Mouse (Mus musculus) heart, embryonic 11.5 days (tissue): ENCODE results near the gene Thpo. TPM values are rescaled to one million over a fixed set of nuclear protein-coding genes. Genes with fewer than 3 reads are reported as not detected.
A peak's percentile ranks its signal among the peaks of the same experiment; 100 is the strongest.

Experiments used
- ATAC-seq: fragments of 200-750 bp; cut with Nextera tagmentation; replicated peaks from 2 replicates; pipeline ENCODE4 v1.8.0; 2017; ENCODE audit warnings: moderate library complexity; ENCODE audit not compliant: insufficient number of reproducible peaks, low FRiP score, low TSS enrichment
- H3K27ac ChIP-seq: fragments of 300-500 bp; sonication (generic); 2 replicates; pipeline ENCODE4 v1.5.1; 2014; ENCODE audit warnings: mild to moderate bottlenecking, low read depth, low read length
- H3K27me3 ChIP-seq: fragments of 300-500 bp; sonication (generic); 2 replicates; pipeline ENCODE4 v1.6.1; 2014; ENCODE audit warnings: mild to moderate bottlenecking, low read length, mixed read lengths; ENCODE audit not compliant: control insufficient read depth, insufficient read depth
- H3K36me3 ChIP-seq: fragments of 300-500 bp; sonication (generic); 2 replicates; pipeline ENCODE4 v1.6.1; 2014; ENCODE audit warnings: mild to moderate bottlenecking, low read length, moderate library complexity, mixed read lengths; ENCODE audit not compliant: control insufficient read depth, insufficient read depth
- H3K4me1 ChIP-seq: fragments of 300-500 bp; sonication (generic); 2 replicates; pipeline ENCODE4 v1.6.1; 2014; ENCODE audit warnings: low read length; ENCODE audit not compliant: control insufficient read depth, insufficient read depth
- H3K4me2 ChIP-seq: fragments of 300-500 bp; sonication (generic); 2 replicates; pipeline ENCODE4 v1.6.1; 2014; ENCODE audit warnings: mild to moderate bottlenecking, moderate library complexity
- H3K4me3 ChIP-seq: fragments of 300-500 bp; sonication (generic); 2 replicates; pipeline ENCODE4 v1.5.1; 2014; ENCODE audit warnings: low read depth, low read length
- H3K9ac ChIP-seq: fragments of 300-500 bp; sonication (generic); 2 replicates; pipeline ENCODE4 v1.6.1; 2014; ENCODE audit warnings: mild to moderate bottlenecking, low read depth, low read length, moderate library complexity
- H3K9me3 ChIP-seq: fragments of 300-500 bp; sonication (generic); replicated peaks from 2 replicates; pipeline ENCODE4 v1.6.1; 2016; ENCODE audit warnings: low read length; ENCODE audit not compliant: control insufficient read depth
- WGBS: fragments of 180-500 bp; shearing (Covaris S2); extraction: QIAGEN DNeasy Blood & Tissue Kit; methylation state at CpG from one replicate; pipeline ENCODE4 v1.1.7; 2014; ENCODE audit not compliant: insufficient replicate concordance; 5-methylcytosine and 5-hydroxymethylcytosine counted together
- polyA plus RNA-seq: library from polyadenylated mRNA; unstranded; fragments of >200 nt; fragmentation: Nextera tagmentation; extraction: Ambion mirVana; gene quantifications from 2 replicates; pipeline ENCODE4 v1.2.1, GENCODE M21; 2014

Thpo gene
- polyA plus RNA-seq, 1 experiment from 2014 or later: 0.49 TPM

DNA sequence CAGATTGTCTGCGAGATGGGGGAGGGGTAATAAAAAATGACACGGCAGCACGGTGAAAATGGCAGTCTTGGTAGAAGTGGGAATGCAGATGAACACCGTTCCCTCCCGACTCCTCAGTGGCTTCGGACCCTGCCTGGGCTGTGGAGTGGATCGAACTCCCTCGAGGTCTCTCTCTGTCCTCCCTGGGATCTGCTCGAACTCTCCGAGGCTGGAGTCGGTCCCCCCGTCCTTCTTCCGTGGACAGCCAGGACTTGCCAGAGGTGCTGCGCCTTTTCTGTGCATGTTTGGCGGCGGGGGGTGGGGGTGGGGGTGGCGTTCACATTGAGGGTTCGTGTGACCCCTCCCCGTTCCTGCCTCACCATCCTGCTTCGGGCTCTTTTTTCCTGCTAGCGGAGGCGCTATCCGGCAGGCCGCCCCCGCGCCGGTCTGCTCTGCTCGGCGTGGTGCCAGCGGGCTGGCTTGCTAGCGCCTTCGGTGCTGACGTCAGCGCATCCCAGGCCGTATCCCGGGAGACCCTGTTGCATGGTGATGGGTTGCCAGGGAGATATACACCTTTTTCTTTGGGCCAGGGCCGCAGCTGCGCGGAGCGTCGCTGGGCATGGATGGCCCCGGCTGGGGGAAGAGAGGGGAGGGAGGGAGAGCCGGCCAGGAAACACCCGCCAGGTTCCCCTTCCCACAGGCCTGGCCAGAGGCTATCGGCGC is 38.5 kb downstream of the Thpo start:
- WGBS: 3% methylated on average over 46 of the region's 46 CpGs
- H3K27ac ChIP-seq: no peak overlapping the region
- peak overlapping the region; percentile 59 for H3K9ac ChIP-seq
- peak; percentile 51 for ATAC-seq
- no peaks in the 10 kb centered on the region for H3K9me3 ChIP-seq
- H3K4me1 ChIP-seq: peaks cover 15% of the 10 kb centered on the region; the same call in 1 of the 2 replicates
- peak overlapping the region; percentile 34 for H3K4me3 ChIP-seq
- peak overlapping the region; percentile 65 for H3K4me2 ChIP-seq
- H3K27me3 ChIP-seq: peaks cover 17% of the 10 kb centered on the region; the same call in 1 of the 2 replicates
- H3K36me3 ChIP-seq: peaks cover 5% of the 10 kb centered on the region

DNA sequence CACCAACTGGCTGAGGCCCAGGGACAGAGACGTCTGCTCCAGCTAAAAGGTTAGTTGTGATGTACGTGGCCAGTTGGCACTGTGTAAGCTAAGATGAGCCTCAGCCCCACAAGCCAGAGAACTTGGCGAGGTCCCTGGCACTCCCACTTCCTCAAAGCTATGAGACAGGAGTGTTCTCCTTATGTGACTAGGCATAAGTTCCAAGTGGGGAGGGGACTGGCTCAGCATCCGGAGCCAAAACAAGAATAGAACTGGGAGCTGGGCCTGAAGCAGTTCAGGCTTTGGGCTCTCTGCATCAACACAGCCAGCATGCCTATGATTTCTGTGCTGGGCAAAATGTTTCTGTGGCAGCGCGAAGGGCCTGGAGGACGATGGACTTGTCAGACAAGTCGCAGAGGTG is 39.5 kb downstream of the Thpo start:
- no peak for ATAC-seq
- Histone ChIP-seq H3K4me1 (peaks cover 15% of the 10 kb centered on the region; the same call in 1 of the 2 replicates), H3K9ac (no peak overlapping the region), H3K27ac (no peak overlapping the region), H3K4me2 (no peak overlapping the region), H3K27me3 (peaks cover 17% of the 10 kb centered on the region; the same call in 1 of the 2 replicates), H3K36me3 (peaks cover 13% of the 10 kb centered on the region), H3K4me3 (no peak overlapping the region), H3K9me3 (no peaks in the 10 kb centered on the region)
- 73% methylated on average over 8 of the region's 8 CpGs for WGBS

DNA sequence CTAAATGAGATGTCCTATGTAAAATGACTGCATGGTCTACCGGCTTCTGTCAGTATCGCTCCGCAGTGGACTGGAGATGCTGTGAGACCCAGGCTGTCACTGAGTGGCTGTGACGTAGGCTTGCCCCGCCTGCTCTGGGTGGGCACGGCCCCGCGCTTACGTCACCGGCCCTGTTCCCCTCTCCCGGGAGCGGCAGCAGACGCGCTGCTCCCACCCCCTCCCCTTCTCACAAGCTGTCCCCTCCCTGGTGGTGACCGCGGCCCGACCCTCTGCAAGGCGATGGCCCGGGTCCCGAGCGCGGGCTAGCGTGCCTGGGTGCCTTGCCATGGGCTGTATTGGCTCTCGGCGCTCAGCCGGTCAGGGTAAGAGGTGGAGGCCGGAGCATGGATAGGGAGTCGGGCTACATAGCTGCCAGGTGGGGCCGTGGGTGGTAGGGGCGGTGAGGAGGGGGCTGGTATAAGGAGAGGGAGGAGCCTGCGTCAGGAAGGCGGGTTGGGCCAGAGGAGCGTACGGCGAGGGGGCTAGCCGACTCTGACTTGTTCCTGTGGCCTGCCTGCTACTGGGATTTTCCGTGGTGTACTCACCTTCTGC is 41.1 kb downstream of the Thpo start, which contains the start of gene Fam131a:
TSS of gene Fam131a (plus strand) at position 131 of the 591 bp plus-strand sequence.
- H3K9me3 ChIP-seq: no peaks in the 10 kb centered on the region
- peak within 1 kb of the TSS; percentile 65 for H3K4me3 ChIP-seq
- peaks cover 15% of the 10 kb centered on the region; the same call in 1 of the 2 replicates for H3K27me3 ChIP-seq
- H3K9ac ChIP-seq: peak within 1 kb of the TSS; percentile 85
- H3K4me2 ChIP-seq: peak within 1 kb of the TSS; percentile 86
- H3K36me3 ChIP-seq: peaks cover 25% of the 10 kb centered on the region
- under 1% methylated on average over 36 of the region's 37 CpGs for WGBS
- H3K27ac ChIP-seq: peak within 1 kb of the TSS; percentile 76
- H3K4me1 ChIP-seq: peaks cover 15% of the 10 kb centered on the region; the same call in 1 of the 2 replicates
- peak; percentile 90 for ATAC-seq

DNA sequence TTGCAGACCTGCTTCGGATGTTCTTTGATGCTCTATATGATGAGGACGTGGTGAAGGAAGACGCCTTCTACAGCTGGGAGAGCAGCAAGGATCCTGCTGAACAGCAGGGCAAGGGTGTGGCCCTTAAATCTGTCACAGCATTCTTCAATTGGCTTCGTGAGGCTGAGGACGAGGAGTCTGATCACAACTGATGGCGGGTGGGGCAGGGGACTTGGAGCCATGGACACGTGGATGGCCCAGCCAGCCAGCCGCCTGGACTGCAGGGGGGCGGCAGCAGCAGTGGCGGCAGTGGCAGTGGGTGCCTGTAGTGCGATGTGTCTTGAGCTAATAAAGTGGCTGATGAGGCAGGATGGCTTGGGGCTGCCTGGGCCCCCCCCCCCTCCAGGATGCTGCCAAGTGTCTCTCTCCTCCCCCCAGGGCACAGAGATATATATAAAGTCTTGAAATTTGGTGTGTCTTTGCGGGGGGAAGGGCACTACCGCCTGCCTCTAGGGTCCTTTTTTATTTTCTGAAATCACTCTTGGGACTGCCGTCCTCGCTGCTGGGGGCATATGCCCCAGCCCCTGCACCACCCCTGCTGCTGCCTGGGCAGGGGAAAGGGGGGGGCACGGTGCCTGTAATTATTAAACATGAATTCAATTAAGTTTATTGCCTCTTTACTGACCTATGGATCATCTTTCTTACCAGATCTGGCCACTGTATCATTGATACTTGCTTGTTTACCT is 41.9 kb downstream of the Thpo start:
- H3K4me1 ChIP-seq: peaks cover 15% of the 10 kb centered on the region; the same call in 1 of the 2 replicates
- H3K27me3 ChIP-seq: peaks cover 15% of the 10 kb centered on the region; the same call in 1 of the 2 replicates
- H3K4me2 ChIP-seq: peak overlapping the region; percentile 86
- H3K36me3 ChIP-seq: peaks cover 30% of the 10 kb centered on the region
- no peaks in the 10 kb centered on the region for H3K9me3 ChIP-seq
- no peak for ATAC-seq
- no peak overlapping the region for H3K27ac ChIP-seq
- H3K4me3 ChIP-seq: no peak overlapping the region
- WGBS: 46% methylated on average over 16 of the region's 16 CpGs
- H3K9ac ChIP-seq: no peak overlapping the region

DNA sequence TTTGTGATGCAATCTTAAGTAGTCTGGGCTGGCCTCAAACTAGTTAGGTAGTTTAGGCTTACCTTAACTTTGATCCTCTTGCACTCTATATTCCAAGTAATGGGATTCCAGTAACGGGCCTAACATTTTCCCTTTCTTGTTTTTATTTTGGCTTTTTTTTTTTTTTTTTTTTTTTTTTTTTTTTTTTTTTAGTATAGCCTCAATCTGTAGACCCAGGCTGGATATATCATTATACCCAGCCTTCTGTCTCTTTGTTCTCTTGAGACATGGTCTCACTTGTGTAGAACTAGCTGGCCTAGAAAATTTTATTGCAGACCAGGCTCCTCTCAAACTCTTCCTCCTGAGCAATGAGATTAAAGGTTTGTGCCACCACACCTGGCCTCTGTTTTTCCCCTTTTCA is 42.7 kb downstream of the Thpo start:
- Histone ChIP-seq H3K9ac (no peak overlapping the region), H3K27ac (no peak overlapping the region), H3K4me3 (no peak overlapping the region), H3K9me3 (no peaks in the 10 kb centered on the region), H3K4me1 (peaks cover 15% of the 10 kb centered on the region; the same call in 1 of the 2 replicates), H3K27me3 (peaks cover 13% of the 10 kb centered on the region; the same call in 1 of the 2 replicates), H3K4me2 (no peak overlapping the region), H3K36me3 (peaks cover 38% of the 10 kb centered on the region)
- no peak for ATAC-seq
- WGBS: 89% methylated on average over 1 of the region's 1 CpGs

DNA sequence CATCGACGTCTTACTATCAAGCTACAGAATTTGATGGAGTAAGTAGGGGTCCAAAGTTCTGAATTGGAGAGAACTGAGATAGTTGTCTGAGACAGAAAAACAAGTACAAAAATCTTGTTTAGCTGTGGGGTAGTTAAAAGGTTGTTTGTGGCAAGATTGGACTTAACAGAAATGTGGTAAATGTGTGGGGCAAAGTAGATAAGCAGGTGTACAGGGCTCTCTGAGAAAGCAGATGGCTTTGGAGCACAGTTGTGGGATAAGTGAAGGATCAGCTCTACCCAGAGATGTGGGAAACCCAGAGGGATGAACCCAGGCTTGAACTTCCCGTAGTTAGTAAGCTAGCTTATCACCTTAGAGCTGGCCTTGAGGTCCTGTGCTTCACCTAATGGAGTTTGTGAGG is 43.5 kb downstream of the Thpo start:
- Histone ChIP-seq H3K9ac (no peak overlapping the region), H3K36me3 (peaks cover 46% of the 10 kb centered on the region), H3K27me3 (peaks cover 9% of the 10 kb centered on the region; the same call in 1 of the 2 replicates), H3K9me3 (no peaks in the 10 kb centered on the region), H3K4me1 (peaks cover 12% of the 10 kb centered on the region; the same call in 1 of the 2 replicates), H3K4me2 (no peak overlapping the region), H3K27ac (no peak overlapping the region), H3K4me3 (no peak overlapping the region)
- 82% methylated on average over 3 of the region's 3 CpGs for WGBS
- ATAC-seq: no peak

DNA sequence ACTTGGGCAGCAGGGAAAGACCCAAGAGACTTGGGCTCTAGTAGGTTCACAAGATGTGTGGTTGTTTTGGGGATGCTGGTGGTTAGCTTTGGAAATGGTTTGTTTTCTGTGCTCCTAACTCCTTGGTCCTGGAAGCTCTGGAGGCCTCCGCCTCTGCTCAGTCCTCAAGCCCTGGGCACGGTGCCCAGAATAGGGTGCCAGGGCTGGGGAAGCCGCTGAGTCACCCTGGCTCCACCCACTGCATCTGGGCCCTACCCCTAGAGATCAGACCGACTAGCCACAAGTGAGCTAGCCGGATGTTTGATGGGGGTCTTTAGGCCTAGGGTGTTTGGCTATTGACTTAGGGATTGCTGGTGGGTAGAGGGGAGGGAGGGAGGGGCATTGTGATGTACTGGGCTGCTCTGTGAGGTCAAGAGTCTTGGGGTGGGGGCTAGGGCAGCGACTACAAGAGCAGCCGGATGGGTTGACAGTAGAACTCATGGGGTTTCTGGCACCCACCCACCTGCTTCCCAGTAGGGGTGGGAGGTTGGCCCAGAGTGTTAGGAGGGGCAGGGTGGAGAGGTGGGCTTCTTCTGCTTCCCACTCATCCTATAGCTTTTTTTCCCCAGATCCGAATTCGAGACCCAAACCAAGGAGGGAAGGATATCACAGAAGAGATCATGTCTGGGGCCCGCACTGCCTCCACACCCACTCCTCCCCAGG is 56.2 kb downstream of the Thpo start:
- Histone ChIP-seq H3K4me1 (peaks cover 20% of the 10 kb centered on the region), H3K36me3 (peaks cover 68% of the 10 kb centered on the region), H3K9ac (no peak overlapping the region), H3K9me3 (no peaks in the 10 kb centered on the region), H3K4me2 (no peak overlapping the region), H3K27ac (no peak overlapping the region), H3K4me3 (no peak overlapping the region), H3K27me3 (no peaks in the 10 kb centered on the region)
- no peak for ATAC-seq
- WGBS: 86% methylated on average over 10 of the region's 10 CpGs

DNA sequence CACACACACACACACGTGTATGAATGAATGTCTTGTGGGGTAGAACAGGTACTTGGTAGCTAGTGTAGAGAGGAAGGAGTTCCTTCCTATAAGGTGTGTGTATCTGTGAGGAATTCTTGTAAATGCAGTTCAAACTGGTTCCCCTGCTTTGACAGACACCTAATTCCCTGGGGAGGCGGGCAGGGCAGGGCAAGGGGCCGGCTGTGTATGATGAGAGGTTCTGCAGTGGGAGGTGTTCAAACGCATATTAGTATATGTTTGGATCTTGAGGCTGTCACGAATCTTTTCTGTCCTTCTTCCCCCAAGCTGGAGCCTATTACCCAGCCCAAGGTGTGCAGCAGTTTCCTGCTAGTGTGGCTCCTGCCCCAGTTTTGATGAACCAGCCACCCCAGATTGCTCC is 56.9 kb downstream of the Thpo start:
- H3K36me3 ChIP-seq: peaks cover 61% of the 10 kb centered on the region
- no peak overlapping the region for H3K27ac ChIP-seq
- no peaks in the 10 kb centered on the region for H3K9me3 ChIP-seq
- H3K27me3 ChIP-seq: no peaks in the 10 kb centered on the region
- H3K4me2 ChIP-seq: no peak overlapping the region
- H3K9ac ChIP-seq: no peak overlapping the region
- no peak overlapping the region for H3K4me3 ChIP-seq
- 87% methylated on average over 5 of the region's 5 CpGs for WGBS
- no peak for ATAC-seq
- peaks cover 20% of the 10 kb centered on the region for H3K4me1 ChIP-seq
